Mouse (Mus musculus): ENCODE data around the gene Lifr. TPM values are rescaled to one million over a fixed set of nuclear protein-coding genes. Genes with fewer than 3 reads are reported as not detected.

The Lifr gene
- polyA plus RNA-seq, 1 experiment, result 23.5 TPM

DNA sequence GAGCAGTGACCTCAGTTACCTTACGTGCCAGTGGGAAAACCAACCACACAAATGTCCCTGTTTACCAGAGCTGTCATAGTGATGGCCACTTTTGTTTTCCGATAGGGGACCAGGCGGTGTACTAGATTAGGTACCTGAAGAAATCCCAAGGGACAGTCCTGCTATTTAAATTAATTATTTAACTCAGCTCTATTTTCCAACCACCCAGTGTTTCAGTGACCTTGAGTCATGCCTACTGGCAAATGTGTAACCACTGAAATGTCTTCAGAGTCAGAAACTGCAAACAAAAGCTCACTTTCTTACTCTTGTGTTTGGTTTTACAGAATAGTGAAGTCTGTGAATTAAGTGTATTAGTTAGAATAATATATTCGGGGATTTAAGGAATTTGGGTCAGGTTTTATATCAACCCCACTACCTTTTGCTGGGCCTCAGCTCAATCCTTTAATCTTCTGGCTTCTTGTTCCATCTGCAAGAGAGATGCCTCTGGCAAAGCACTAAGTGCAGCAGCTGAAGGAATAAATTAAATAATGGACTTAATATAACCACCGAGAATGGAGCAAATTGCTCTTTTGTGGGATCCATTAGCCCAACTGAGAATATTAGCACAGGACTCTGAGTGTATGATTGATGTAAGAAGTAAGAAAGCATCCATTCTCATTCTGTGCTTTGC, 33.5 kb downstream of the Lifr start:
- no peak overlapping the region for H3K27ac ChIP-seq (ENCODE audit: insufficient read depth, low read length)
- TF ChIP-seq CTCF (IDR thresholded peaks at IDR 0.05; ENCODE audit: borderline replicate concordance, insufficient read depth, low read length), result no peak
- TF ChIP-seq POLR2A (IDR thresholded peaks at IDR 0.05; ENCODE audit: low read depth, low read length), result no peak
- H3K4me3 ChIP-seq (ENCODE audit: insufficient read depth, low read length), result no peak overlapping the region
- H3K4me1 ChIP-seq (ENCODE audit: control insufficient read depth, insufficient read depth, low read length), result peaks cover 1% of the 10 kb centered on the region; the same call in 1 of the 2 replicates

DNA sequence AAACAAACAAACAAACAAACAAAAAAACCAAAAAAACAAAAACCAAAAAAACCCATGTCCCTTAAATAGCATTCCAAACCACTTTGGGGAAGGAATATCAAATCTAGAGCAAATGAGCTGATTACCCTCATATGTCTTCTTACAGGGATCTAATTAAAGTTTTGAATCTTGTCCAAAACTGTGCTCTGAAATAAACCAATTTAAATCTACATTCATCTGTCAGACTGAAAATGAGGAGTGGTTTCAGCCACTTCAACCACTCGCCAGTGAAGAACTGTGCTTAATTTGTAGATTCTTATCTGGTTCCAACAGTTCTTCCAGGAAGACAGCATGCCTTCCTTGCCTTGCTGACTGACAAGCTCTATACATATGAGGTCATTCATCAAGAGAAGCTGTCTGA, 35.8 kb downstream of the Lifr start:
- no peak for TF ChIP-seq POLR2A (IDR thresholded peaks at IDR 0.05; ENCODE audit: low read depth, low read length)
- no peak for TF ChIP-seq CTCF (IDR thresholded peaks at IDR 0.05; ENCODE audit: borderline replicate concordance, insufficient read depth, low read length)
- Histone ChIP-seq H3K4me3 (ENCODE audit: insufficient read depth, low read length) (no peak overlapping the region), H3K4me1 (ENCODE audit: control insufficient read depth, insufficient read depth, low read length) (peaks cover 1% of the 10 kb centered on the region; the same call in 1 of the 2 replicates), H3K27ac (ENCODE audit: insufficient read depth, low read length) (no peak overlapping the region)

DNA sequence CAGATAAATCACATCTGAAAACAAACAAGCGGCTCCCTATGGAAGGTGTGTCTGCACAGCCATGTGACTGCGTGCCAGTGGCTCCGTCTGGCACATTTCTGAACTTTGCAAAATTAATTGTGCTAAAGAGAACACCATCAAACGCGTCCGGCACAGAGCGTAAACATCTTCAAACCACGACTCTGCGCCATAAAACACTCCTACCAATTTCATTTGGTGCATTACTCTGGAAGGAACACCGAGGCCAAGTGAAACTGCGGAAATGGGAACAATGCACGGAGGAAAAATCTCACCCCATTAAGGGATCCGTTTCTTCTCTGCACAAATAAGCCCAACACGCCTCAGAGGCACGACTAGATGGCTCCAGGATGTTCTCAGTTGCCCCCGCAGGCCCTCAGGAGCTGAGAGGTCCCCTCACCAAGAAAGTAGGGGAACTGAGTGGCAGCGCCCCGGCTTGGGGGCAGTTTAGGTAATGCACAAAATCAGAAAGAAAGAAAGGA, 38.3 kb downstream of the Lifr start:
- no peak for TF ChIP-seq CTCF (IDR thresholded peaks at IDR 0.05; ENCODE audit: borderline replicate concordance, insufficient read depth, low read length)
- TF ChIP-seq POLR2A (IDR thresholded peaks at IDR 0.05; ENCODE audit: low read depth, low read length), result no peak
- Histone ChIP-seq H3K27ac (ENCODE audit: insufficient read depth, low read length) (peak overlapping the region; percentile 48), H3K4me3 (ENCODE audit: insufficient read depth, low read length) (peak overlapping the region; percentile 71), H3K4me1 (ENCODE audit: control insufficient read depth, insufficient read depth, low read length) (peaks cover 1% of the 10 kb centered on the region; the same call in 1 of the 2 replicates)

DNA sequence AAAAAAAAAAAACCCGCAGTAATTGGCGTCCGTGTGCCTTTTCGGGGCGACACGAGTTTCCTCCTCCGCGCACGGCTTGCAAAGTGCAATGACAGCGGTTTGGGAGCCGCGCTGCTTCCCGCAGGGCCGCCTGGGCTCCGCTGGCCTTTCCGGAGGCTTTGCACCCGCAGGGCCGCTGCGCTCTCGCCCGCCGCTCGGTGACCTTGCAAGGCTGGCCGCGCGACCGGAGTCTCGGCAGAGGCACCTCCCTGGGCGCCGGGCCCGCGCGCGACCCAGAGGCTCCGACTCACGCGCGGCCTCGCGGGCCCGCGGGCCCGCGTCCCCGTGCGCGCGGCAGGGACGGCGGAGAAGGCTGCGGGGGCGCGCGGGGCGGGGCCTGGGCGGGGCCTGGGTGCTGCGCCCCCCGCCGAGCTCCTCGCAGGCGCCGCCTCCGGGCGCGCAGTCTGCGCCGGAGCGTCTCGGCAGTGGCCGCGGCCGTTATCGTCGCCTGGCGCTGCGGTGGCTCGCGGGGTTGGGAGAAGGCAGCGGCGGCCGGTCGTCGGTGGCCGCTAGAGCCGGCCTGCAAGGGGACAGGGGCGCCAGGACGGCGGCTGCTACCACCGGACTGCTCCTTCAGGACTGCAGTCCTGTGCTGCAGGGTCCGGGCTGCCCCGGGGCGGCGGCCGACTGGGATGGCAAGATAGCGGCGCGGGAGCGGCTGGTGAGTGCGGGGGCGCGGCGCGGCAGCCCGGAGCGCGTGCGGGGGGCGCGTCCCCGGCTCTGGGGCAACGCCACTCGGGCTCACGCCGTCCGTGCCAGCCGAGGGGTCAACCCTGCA, 38.9 kb downstream of the Lifr start:
- Histone ChIP-seq H3K4me1 (ENCODE audit: control insufficient read depth, insufficient read depth, low read length) (peaks cover 1% of the 10 kb centered on the region; the same call in 1 of the 2 replicates), H3K27ac (ENCODE audit: insufficient read depth, low read length) (peak overlapping the region; percentile 48), H3K4me3 (ENCODE audit: insufficient read depth, low read length) (peak overlapping the region; percentile 71)
- TF ChIP-seq POLR2A (IDR thresholded peaks at IDR 0.05; ENCODE audit: low read depth, low read length) (peak; percentile 86), CTCF (IDR thresholded peaks at IDR 0.05; ENCODE audit: borderline replicate concordance, insufficient read depth, low read length) (no peak)

DNA sequence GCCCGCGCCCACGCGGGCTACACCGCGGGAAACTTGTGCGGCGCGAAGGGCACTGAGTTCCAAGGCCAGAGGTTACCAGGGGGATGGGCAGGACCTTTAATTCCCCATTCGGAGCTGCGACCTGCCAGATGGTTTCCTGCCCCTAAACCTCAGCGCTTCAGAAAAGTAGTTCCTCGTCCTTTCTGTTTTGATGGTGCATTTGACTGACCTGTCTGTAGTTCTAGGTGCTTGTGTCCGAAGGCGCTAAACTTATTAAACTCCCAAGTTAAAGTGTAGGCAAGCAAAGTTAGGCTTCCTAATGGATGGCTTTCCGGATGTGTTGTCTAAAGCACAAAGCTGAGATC, 39.5 kb downstream of the Lifr start:
- H3K4me1 ChIP-seq (ENCODE audit: control insufficient read depth, insufficient read depth, low read length), result peaks cover 1% of the 10 kb centered on the region; the same call in 1 of the 2 replicates
- no peak overlapping the region for H3K27ac ChIP-seq (ENCODE audit: insufficient read depth, low read length)
- TF ChIP-seq POLR2A (IDR thresholded peaks at IDR 0.05; ENCODE audit: low read depth, low read length), result no peak
- TF ChIP-seq CTCF (IDR thresholded peaks at IDR 0.05; ENCODE audit: borderline replicate concordance, insufficient read depth, low read length), result no peak
- H3K4me3 ChIP-seq (ENCODE audit: insufficient read depth, low read length), result peak overlapping the region; percentile 62

DNA sequence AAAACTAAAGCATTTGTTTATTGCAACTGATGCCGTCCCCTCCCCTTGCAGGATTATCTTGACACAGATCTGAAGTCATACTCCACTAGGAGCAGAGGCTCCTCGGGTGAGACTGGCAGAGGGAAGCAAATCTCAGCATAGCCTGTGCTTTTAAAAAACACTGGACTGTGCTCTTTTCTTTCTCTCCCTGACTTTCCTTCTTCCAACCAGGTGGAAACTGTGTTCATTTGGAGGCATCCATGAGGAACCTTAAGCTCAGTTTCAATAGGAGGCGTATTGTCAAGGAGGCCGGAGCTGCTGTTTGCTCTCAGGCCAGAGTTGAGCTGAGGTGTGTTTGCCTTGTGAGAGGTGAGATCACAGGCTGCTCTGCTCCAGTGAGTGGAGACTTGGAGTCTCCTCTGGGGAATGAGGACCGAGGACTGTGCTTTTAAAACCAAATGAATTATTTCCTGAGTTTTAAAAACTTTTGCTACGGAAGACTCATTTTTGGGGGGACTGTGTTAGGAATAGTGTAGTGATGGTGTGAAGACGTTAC, 40.3 kb downstream of the Lifr start:
- TF ChIP-seq CTCF (IDR thresholded peaks at IDR 0.05; ENCODE audit: borderline replicate concordance, insufficient read depth, low read length), result no peak
- no peak overlapping the region for H3K27ac ChIP-seq (ENCODE audit: insufficient read depth, low read length)
- H3K4me1 ChIP-seq (ENCODE audit: control insufficient read depth, insufficient read depth, low read length), result peaks cover 1% of the 10 kb centered on the region; the same call in 1 of the 2 replicates
- H3K4me3 ChIP-seq (ENCODE audit: insufficient read depth, low read length), result peak overlapping the region; percentile 62

DNA sequence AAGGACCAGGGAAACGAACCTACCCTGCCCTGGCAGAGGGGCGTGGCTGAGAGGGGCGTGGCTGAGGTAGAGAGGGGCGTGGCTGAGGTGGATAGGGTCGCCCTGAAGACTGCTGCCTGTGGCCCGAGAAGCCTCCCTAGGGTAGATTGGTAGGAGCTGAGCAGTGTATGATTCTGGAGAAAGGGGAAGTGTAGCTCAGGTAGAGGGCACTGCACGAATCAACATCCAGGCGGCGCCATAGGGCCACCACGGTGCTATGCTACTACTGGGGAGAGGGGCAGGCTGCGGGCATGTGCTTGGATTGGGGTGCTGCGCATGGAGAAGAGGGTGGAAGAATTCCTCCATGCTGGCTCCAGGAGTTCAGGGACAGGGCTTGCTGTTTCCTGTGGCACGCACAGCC, 42.3 kb downstream of the Lifr start:
- TF ChIP-seq CTCF (IDR thresholded peaks at IDR 0.05; ENCODE audit: borderline replicate concordance, insufficient read depth, low read length) (no peak), POLR2A (IDR thresholded peaks at IDR 0.05; ENCODE audit: low read depth, low read length) (no peak)
- no peak overlapping the region for H3K27ac ChIP-seq (ENCODE audit: insufficient read depth, low read length)
- no peak overlapping the region for H3K4me3 ChIP-seq (ENCODE audit: insufficient read depth, low read length)
- no peaks in the 10 kb centered on the region for H3K4me1 ChIP-seq (ENCODE audit: control insufficient read depth, insufficient read depth, low read length)

DNA sequence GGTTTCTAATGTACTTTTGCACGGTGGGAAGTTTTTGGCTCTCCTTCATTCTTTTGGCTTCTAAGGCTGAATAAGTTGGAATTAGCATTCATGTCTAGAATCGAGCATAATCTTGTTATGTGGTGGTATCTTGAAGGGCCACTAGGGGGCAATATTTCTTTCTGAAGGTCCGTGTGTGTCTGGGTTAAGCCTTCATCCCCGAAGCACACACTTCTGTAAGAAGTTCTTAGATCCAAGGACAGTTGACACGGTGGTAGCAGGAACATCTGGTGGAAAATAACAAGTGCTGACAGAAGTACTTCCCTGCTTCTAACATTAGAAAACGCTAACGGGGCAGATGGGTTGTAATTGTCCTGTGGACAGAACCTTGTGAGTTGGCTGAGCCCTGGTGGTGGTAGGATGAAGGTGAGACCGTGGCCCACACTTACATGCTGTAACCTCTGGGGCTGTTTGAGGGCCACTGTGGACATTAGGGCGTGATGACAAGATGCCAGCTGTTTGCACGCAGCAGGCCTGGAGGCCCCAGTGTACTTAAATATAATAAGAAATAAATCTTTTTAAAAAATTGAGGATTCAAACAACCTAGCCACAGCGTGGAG, 44.1 kb downstream of the Lifr start:
- H3K4me3 ChIP-seq (ENCODE audit: insufficient read depth, low read length), result no peak overlapping the region
- H3K27ac ChIP-seq (ENCODE audit: insufficient read depth, low read length), result no peak overlapping the region
- TF ChIP-seq CTCF (IDR thresholded peaks at IDR 0.05; ENCODE audit: borderline replicate concordance, insufficient read depth, low read length) (no peak), POLR2A (IDR thresholded peaks at IDR 0.05; ENCODE audit: low read depth, low read length) (no peak)

DNA sequence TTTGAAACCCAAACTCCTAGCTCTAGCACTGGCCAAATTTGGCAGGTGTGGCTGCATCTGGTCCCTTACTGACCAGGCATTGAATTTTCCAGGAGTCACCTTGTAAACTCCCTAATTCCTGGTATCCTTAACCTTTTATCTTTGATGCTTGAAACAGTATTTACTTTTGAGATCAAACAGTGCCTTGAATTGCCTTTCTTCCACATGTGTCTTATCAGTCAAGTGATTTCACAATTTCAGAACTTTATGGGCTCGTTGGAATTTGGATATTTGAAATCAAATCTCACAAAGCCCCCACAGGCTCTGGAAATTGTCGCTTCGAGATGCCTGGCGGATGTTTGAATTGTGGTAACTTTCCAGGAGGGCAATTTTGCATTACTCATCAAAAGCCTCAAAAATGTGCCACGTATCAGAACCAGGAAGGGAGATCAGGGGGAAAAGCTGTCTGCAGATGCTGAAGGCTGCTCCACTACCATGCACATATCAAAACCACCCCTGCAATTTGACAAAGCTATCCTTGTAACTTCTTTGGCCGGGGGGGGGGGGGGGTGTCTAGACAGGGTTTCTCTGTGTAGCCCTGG, 45.7 kb downstream of the Lifr start:
- no peak for TF ChIP-seq CTCF (IDR thresholded peaks at IDR 0.05; ENCODE audit: borderline replicate concordance, insufficient read depth, low read length)
- TF ChIP-seq POLR2A (IDR thresholded peaks at IDR 0.05; ENCODE audit: low read depth, low read length), result no peak
- H3K4me3 ChIP-seq (ENCODE audit: insufficient read depth, low read length), result no peak overlapping the region

More for the DNA sequence above, 44.1 kb downstream of the Lifr start:
- H3K4me1 ChIP-seq (ENCODE audit: control insufficient read depth, insufficient read depth, low read length), result no peaks in the 10 kb centered on the region

More for the DNA sequence above, 45.7 kb downstream of the Lifr start:
- no peaks in the 10 kb centered on the region for H3K4me1 ChIP-seq (ENCODE audit: control insufficient read depth, insufficient read depth, low read length)
- no peak overlapping the region for H3K27ac ChIP-seq (ENCODE audit: insufficient read depth, low read length)

Measured in embryonic fibroblast, embryonic 13.5 days (primary cell).